Mouse (Mus musculus): ENCODE results near the gene Tnnc2.
A peak's percentile ranks its signal among the peaks of the same experiment; 100 is the strongest.

Gene Tnnc2

GRCm38 (mm10) chr2:164795868-164796267, 16.1 kb upstream of the Tnnc2 start:
- no peak for DNase-seq (ENCODE audit: low read depth)

GRCm38 (mm10) chr2:164794293-164794692, 14.5 kb upstream of the Tnnc2 start:
- DNase-seq (ENCODE audit: low read depth): peak; percentile 88

GRCm38 (mm10) chr2:164793772-164794171, 14.0 kb upstream of the Tnnc2 start:
- DNase-seq (ENCODE audit: low read depth): peak; percentile 53

GRCm38 (mm10) chr2:164793236-164793635, 13.5 kb upstream of the Tnnc2 start:
- DNase-seq (ENCODE audit: low read depth): peak; percentile 74

- no peak for DNase-seq (ENCODE audit: low read depth)
These were observed 12.8 kb upstream of the Tnnc2 start for GRCm38 (mm10) chr2:164792400-164793190.

- no peak for DNase-seq (ENCODE audit: low read depth)
These were observed 12.1 kb upstream of the Tnnc2 start for GRCm38 (mm10) chr2:164791841-164792261.

- DNase-seq (ENCODE audit: low read depth): no peak
These were observed 10.7 kb upstream of the Tnnc2 start for GRCm38 (mm10) chr2:164790451-164790850.

GRCm38 (mm10) chr2:164788411-164788810, 8.6 kb upstream of the Tnnc2 start:
- no peak for DNase-seq (ENCODE audit: low read depth)

- DNase-seq (ENCODE audit: low read depth): no peak
These were observed 8.0 kb upstream of the Tnnc2 start for GRCm38 (mm10) chr2:164787779-164788178.

- no peak for DNase-seq (ENCODE audit: low read depth)
These were observed 7.3 kb upstream of the Tnnc2 start for GRCm38 (mm10) chr2:164787032-164787431.

GRCm38 (mm10) chr2:164786388-164786885, 6.7 kb upstream of the Tnnc2 start:
- DNase-seq (ENCODE audit: low read depth): no peak

GRCm38 (mm10) chr2:164785481-164786387, 6.0 kb upstream of the Tnnc2 start, which contains the start of gene Snx21:
Snx21 (plus strand) TSS chr2:164785823.
- peak; percentile 76 for DNase-seq (ENCODE audit: low read depth)

- no peak for DNase-seq (ENCODE audit: low read depth)
These were observed 5.2 kb upstream of the Tnnc2 start for GRCm38 (mm10) chr2:164784869-164785420.

- DNase-seq (ENCODE audit: low read depth): peak; percentile 43
These were observed 4.3 kb upstream of the Tnnc2 start for GRCm38 (mm10) chr2:164783926-164784581.

- no peak for DNase-seq (ENCODE audit: low read depth)
These were observed 2.1 kb upstream of the Tnnc2 start for GRCm38 (mm10) chr2:164781876-164782275.

- DNase-seq (ENCODE audit: low read depth): no peak
These were observed 958 bp downstream of the Tnnc2 start for GRCm38 (mm10) chr2:164778809-164779208.

- no peak for DNase-seq (ENCODE audit: low read depth)
These were observed 1.8 kb downstream of the Tnnc2 start for GRCm38 (mm10) chr2:164778015-164778287.

GRCm38 (mm10) chr2:164777246-164778014, 2.3 kb downstream of the Tnnc2 start:
- no peak for DNase-seq (ENCODE audit: low read depth)

- no peak for DNase-seq (ENCODE audit: low read depth)
These were observed 3.0 kb downstream of the Tnnc2 start for GRCm38 (mm10) chr2:164776801-164777200.

- no peak for DNase-seq (ENCODE audit: low read depth)
These were observed 3.6 kb downstream of the Tnnc2 start for GRCm38 (mm10) chr2:164776130-164776529.

GRCm38 (mm10) chr2:164773989-164774364, 5.8 kb downstream of the Tnnc2 start:
- no peak for DNase-seq (ENCODE audit: low read depth)
